Mouse (Mus musculus) forebrain, embryonic 14.5 days (tissue): ENCODE data around the gene Wasf3. TPM values are rescaled to one million over a fixed set of nuclear protein-coding genes. Genes with fewer than 3 reads are reported as not detected.

Experiments
- ATAC-seq: fragments of 200-750 bp; cut with Nextera tagmentation; 2 replicates; pipeline ENCODE4 v1.8.0; 2017; ENCODE audit warnings: mild to moderate bottlenecking, moderate library complexity
- DNase-seq: peaks from one replicate; pipeline ENCODE4 v3.0.0-alpha.2; 2015; ENCODE audit warnings: low spot score
- H3K27ac ChIP-seq: fragments of 300-500 bp; sonication (generic); 2 replicates; pipeline ENCODE4 v1.5.1; 2014; ENCODE audit warnings: low read depth, mild to moderate bottlenecking, control low read depth, low read length, moderate library complexity
- H3K27me3 ChIP-seq: fragments of 300-500 bp; sonication (generic); replicated peaks from 2 replicates; pipeline ENCODE4 v1.6.1; 2014; ENCODE audit warnings: low read length, control low read depth, mixed read lengths; ENCODE audit not compliant: control insufficient read depth, insufficient read depth
- H3K36me3 ChIP-seq: fragments of 300-500 bp; sonication (generic); 2 replicates; pipeline ENCODE4 v1.6.1; 2014; ENCODE audit warnings: low read length, control low read depth; ENCODE audit not compliant: control insufficient read depth, insufficient read depth
- H3K4me1 ChIP-seq: fragments of 300-500 bp; sonication (generic); 2 replicates; pipeline ENCODE4 v1.6.1; 2014; ENCODE audit warnings: antibody characterized with exemption, low read length, control low read depth; ENCODE audit not compliant: control insufficient read depth, insufficient read depth
- H3K4me2 ChIP-seq: fragments of 300-500 bp; sonication (generic); 2 replicates; pipeline ENCODE4 v1.6.1; 2014; ENCODE audit warnings: mild to moderate bottlenecking, control low read depth, low read length
- H3K4me3 ChIP-seq: fragments of 300-500 bp; sonication (generic); 2 replicates; pipeline ENCODE4 v1.5.1; 2014; ENCODE audit warnings: low read depth, low read length, control low read depth
- H3K9ac ChIP-seq: fragments of 300-500 bp; sonication (generic); 2 replicates; pipeline ENCODE4 v1.6.1; 2014; ENCODE audit warnings: mild to moderate bottlenecking, low read length, control low read depth, moderate library complexity
- H3K9me3 ChIP-seq: fragments of 300-500 bp; sonication (generic); replicated peaks from 2 replicates; pipeline ENCODE4 v1.6.1; 2016; ENCODE audit warnings: low read length, control low read depth, mixed read lengths; ENCODE audit not compliant: control insufficient read depth
- WGBS: fragments of 180-500 bp; shearing (Covaris S2); extraction: QIAGEN DNeasy Blood & Tissue Kit; methylation state at CpG from one replicate; pipeline ENCODE4 v1.1.7; 2014; 5-methylcytosine and 5-hydroxymethylcytosine counted together
- polyA plus RNA-seq: library from polyadenylated mRNA; unstranded; fragments of >200 nt; fragmentation: Nextera tagmentation; extraction: Ambion mirVana; gene quantifications from 2 replicates; pipeline ENCODE4 v1.2.1, GENCODE M21; 2014

Wasf3 gene
- polyA plus RNA-seq, 1 experiment from 2014 or later, result 5.3 TPM

DNA sequence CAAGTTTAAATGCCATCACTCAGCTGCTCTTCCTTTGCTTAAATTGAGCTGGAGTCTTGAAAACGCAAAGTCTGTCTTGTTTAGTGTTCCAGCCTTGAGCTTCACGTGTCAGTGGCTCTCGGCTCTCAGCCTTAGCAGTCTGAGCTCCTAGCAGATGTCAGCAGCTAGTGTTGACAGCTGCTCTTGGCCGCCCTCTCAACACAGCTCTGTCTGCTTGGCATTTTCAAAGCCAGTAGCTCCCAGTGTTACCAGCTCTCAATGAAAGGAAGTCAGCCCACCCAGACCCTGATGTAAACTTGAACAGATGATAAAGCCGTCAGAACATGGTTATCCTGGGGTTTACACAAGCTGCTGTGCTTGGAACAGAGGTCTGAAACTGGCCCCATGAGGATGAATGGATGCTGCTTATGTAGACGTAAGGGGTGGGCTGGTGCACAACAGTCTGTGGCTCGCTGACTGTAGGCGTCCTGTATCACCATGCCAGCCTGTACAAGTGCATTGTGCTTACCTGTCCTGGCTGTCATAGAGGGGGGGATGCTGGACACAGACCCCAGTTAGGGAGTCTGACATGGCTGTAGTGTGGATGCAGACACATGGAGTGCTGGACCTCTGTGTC lies 40.0 kb downstream of the Wasf3 start:
- Histone ChIP-seq H3K4me3 (no peak overlapping the region), H3K9ac (no peak overlapping the region), H3K36me3 (no peaks in the 10 kb centered on the region; the same call in 1 of the 2 replicates), H3K4me1 (no peaks in the 10 kb centered on the region), H3K4me2 (no peak overlapping the region), H3K27ac (no peak overlapping the region), H3K9me3 (no peaks in the 10 kb centered on the region), H3K27me3 (no peaks in the 10 kb centered on the region)
- ATAC-seq (peak; percentile 74), DNase-seq (peak; percentile 48)
- WGBS, result 70% methylated on average over 8 of the region's 8 CpGs

DNA sequence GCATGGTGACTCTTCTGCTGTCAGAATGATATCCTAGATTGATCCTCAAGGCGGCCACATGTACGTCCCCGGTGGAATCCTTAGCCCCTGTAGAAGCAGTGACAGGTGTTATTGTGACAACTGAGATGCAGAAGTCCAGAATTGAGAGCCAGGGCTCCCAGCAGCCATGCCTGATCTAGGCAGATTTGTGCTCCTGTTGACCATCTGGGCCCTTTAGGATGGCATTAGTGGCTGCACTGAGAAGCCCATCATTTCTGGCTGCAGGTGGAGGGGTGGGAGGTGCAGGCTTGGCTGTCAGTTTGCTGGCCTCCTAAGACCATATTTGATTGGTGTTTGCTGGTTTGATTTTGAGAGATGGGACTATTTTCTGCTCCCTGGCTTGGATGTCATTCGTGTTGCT lies 40.9 kb downstream of the Wasf3 start:
- ATAC-seq (no peak), DNase-seq (no peak)
- Histone ChIP-seq H3K4me3 (no peak overlapping the region), H3K4me1 (no peaks in the 10 kb centered on the region), H3K27ac (no peak overlapping the region), H3K9ac (no peak overlapping the region), H3K4me2 (no peak overlapping the region), H3K9me3 (no peaks in the 10 kb centered on the region), H3K27me3 (no peaks in the 10 kb centered on the region), H3K36me3 (no peaks in the 10 kb centered on the region; the same call in 1 of the 2 replicates)
- 90% methylated on average over 4 of the region's 4 CpGs for WGBS

DNA sequence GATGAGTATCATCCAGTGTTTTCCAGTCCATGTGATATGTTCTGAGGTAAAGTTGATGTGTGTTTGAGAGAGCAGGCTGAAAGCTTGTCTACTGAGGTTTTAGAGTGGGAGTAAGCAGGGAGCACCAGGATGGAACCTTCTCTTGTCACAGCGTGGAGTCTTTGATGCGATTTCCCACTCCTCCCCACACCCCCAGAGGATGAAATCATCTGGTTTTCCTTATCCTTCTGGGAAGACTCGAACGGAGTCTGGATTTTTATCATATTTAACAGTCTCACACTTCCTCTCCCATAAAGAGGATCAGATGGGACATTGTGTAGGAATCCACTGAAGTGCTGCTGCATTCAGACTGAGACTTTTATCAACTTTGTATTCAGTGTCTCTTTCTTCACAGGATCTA lies 43.3 kb downstream of the Wasf3 start:
- DNase-seq, result no peak

DNA sequence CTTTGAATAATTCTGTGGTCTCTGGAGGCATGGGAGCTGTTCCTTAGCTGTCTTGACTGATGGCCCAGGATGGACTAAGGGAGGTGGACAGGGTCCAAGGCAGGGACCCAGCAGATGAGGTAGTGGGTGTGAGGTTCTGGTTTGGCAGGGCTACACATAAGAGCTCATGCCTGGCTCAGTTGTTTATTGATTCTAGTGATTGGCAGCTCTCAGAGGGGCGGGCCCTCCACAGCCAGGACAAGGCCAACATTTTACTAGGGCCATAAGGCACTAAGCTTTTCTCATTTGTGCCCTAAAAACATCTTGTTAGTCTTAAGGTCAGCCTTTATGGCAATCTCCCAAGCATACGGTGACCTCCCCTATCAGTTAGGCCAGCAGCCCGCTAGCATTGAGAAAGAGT lies 47.0 kb downstream of the Wasf3 start:
- no peak overlapping the region for H3K4me3 ChIP-seq

More for the DNA sequence above, 43.3 kb downstream of the Wasf3 start:
- WGBS, result 90% methylated on average over 4 of the region's 4 CpGs
- Histone ChIP-seq H3K27ac (no peak overlapping the region), H3K4me3 (no peak overlapping the region), H3K4me2 (no peak overlapping the region), H3K9me3 (no peaks in the 10 kb centered on the region), H3K27me3 (no peaks in the 10 kb centered on the region), H3K36me3 (no peaks in the 10 kb centered on the region; the same call in 1 of the 2 replicates), H3K9ac (no peak overlapping the region), H3K4me1 (no peaks in the 10 kb centered on the region)
- no peak for ATAC-seq

DNA sequence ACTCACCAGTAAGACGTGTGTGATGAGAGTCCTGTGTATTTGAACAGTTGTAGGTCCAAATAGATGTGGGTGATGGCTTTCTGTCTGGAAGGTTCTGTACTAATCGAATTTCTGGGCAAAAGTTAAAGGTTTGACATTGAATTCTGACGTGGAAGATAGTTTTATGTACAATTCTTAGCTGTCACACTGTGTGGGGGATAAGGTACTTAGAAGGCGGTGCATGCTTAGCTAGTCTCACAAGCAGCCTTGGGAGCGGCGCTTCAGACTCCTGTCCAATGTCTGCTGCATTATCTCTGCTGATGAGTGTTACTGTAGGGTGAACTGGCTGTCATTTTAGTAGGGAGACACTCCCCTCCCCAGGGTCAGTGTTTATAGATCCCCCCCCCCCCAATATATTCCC lies 47.7 kb downstream of the Wasf3 start:
- no peaks in the 10 kb centered on the region for H3K9me3 ChIP-seq
- 91% methylated on average over 6 of the region's 6 CpGs for WGBS
- no peaks in the 10 kb centered on the region for H3K4me1 ChIP-seq
- no peak overlapping the region for H3K9ac ChIP-seq
- no peak overlapping the region for H3K4me3 ChIP-seq
- no peak overlapping the region for H3K4me2 ChIP-seq
- no peak for DNase-seq
- no peak overlapping the region for H3K27ac ChIP-seq
- ATAC-seq, result no peak
- H3K27me3 ChIP-seq, result no peaks in the 10 kb centered on the region
- peaks cover 3% of the 10 kb centered on the region for H3K36me3 ChIP-seq

More for the DNA sequence above, 47.0 kb downstream of the Wasf3 start:
- ATAC-seq, result no peak
- Histone ChIP-seq H3K4me1 (no peaks in the 10 kb centered on the region), H3K4me2 (no peak overlapping the region), H3K9ac (no peak overlapping the region), H3K9me3 (no peaks in the 10 kb centered on the region), H3K27me3 (no peaks in the 10 kb centered on the region), H3K36me3 (peaks cover 3% of the 10 kb centered on the region), H3K27ac (no peak overlapping the region)
- DNase-seq, result no peak
- WGBS, result 91% methylated on average over 3 of the region's 3 CpGs

DNA sequence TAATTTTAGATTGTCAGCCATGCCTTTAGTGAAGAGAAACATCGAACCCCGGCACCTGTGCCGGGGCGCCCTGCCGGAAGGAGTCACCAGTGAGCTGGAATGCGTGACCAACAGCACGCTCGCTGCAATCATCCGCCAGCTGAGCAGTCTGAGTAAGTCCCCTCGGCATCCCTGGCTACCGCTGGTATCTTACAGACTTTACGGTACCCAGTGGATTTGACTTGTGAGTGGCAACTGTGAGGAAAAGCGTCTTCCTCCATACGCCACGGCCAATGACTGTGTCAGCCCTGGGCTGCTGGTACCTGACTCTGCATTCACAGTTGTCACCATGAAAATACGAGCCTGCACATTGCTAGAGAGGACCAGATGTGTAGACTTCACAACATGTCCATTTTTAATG lies 50.5 kb downstream of the Wasf3 start:
- Histone ChIP-seq H3K9ac (no peak overlapping the region), H3K4me1 (no peaks in the 10 kb centered on the region), H3K27me3 (no peaks in the 10 kb centered on the region), H3K4me2 (no peak overlapping the region), H3K36me3 (peaks cover 8% of the 10 kb centered on the region), H3K27ac (no peak overlapping the region), H3K4me3 (no peak overlapping the region), H3K9me3 (no peaks in the 10 kb centered on the region)
- ATAC-seq, result no peak
- DNase-seq, result no peak
- WGBS, result 95% methylated on average over 16 of the region's 16 CpGs

DNA sequence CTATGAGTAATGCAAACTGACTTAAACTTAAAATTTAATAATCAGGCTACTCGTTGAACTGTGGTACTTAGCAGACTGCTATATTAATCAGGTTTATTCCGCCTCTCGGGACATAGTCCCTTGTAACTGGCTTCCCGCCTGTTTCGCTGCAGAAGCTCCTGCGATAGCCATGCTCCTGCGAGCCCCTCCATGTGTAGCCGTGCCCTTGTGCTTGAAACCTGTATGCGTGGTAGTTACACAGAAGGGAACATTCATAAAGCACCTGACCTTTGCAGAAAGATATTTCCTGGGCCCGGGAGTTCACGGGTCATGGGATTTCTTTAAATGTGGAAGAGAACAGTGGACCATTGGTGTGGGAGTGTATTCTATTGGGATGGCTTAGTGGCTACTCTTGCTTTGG lies 52.0 kb downstream of the Wasf3 start:
- no peak overlapping the region for H3K9ac ChIP-seq
- WGBS, result 98% methylated on average over 11 of the region's 11 CpGs
- no peaks in the 10 kb centered on the region for H3K4me1 ChIP-seq
- no peaks in the 10 kb centered on the region for H3K9me3 ChIP-seq
- peaks cover 8% of the 10 kb centered on the region for H3K36me3 ChIP-seq
- no peaks in the 10 kb centered on the region for H3K27me3 ChIP-seq
- ATAC-seq (no peak), DNase-seq (no peak)
- H3K4me2 ChIP-seq, result no peak overlapping the region
- no peak overlapping the region for H3K27ac ChIP-seq
- H3K4me3 ChIP-seq, result no peak overlapping the region

DNA sequence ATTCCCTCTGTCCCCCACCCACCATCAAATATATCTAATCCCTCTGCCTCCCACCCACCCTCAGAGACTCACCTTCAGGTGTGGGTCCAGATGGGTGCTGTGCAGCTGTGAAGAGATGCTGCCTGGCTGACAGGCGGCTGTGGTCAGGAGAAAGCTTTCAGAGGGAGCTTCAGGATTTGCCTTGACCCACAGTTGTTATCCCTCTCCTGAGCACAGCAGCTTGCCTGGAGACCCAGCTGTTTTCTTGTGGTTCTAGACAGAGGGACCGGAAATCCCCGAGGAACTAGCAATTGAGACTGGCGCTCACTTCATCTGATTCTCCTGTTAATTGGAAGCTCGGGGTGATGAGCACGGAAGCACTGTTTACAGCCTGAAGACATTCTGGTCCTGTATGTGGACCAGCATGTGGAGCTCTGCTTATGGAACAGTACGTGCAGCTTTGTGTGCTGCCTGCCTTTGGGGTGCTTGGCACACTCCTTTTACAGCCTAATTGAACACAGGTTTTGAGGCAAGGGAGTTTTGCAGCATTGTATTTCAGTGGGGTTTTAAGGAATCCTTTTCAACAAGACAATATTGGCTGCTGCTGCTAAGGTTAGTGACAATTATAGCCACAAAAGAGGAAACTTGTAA lies 54.5 kb downstream of the Wasf3 start:
- H3K27me3 ChIP-seq, result no peaks in the 10 kb centered on the region
- H3K4me2 ChIP-seq, result no peak overlapping the region
- H3K4me3 ChIP-seq, result no peak overlapping the region
- 88% methylated on average over 7 of the region's 7 CpGs for WGBS
- H3K4me1 ChIP-seq, result no peaks in the 10 kb centered on the region
- DNase-seq, result no peak
- H3K9ac ChIP-seq, result no peak overlapping the region
- H3K27ac ChIP-seq, result no peak overlapping the region
- no peaks in the 10 kb centered on the region for H3K9me3 ChIP-seq
- ATAC-seq, result no peak
- H3K36me3 ChIP-seq, result peaks cover 8% of the 10 kb centered on the region

DNA sequence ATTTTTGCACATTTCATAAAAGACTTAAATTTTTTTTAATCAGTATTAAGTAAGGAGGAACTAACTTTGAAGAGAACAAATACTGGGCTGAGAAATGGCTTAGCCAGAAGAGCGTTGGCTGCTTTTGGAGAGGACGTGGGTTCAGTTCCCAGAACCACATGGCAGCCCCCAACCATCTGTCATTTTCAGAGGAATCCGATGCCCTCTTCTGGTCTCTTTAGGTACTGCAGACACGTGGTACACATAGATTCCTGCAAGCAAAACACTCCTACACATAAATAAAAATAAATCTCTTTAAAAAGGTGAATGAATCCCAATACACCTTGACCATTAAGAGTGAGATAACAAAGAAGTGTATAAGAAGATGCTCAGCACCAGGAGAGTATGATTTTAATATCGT lies 55.5 kb downstream of the Wasf3 start:
- Histone ChIP-seq H3K4me2 (no peak overlapping the region), H3K9ac (no peak overlapping the region), H3K4me3 (no peak overlapping the region), H3K4me1 (no peaks in the 10 kb centered on the region), H3K9me3 (no peaks in the 10 kb centered on the region), H3K36me3 (peaks cover 7% of the 10 kb centered on the region), H3K27ac (no peak overlapping the region), H3K27me3 (no peaks in the 10 kb centered on the region)
- ATAC-seq (no peak), DNase-seq (no peak)
- WGBS, result 91% methylated on average over 5 of the region's 5 CpGs
